Mouse (Mus musculus): ENCODE data around the gene Bckdhb.

- TF ChIP-seq HCFC1 (IDR thresholded peaks at IDR 0.05; ENCODE audit: borderline replicate concordance, insufficient read depth, low read length), result no peak
- TF ChIP-seq CHD2 (IDR thresholded peaks at IDR 0.05; ENCODE audit: low read depth, low read length), result no peak
Measured at GRCm38 (mm10) chr9:83893073-83893472, 31.9 kb upstream of the Bckdhb start.

Measured in ES-E14 (cell line).